Mouse (Mus musculus) MEL (cell line): ENCODE results near the gene Gm10762. TPM values are rescaled to one million over a fixed set of nuclear protein-coding genes. Genes with fewer than 3 reads are reported as not detected.

Experiments
- polyA plus RNA-seq, 2 experiments: library from polyadenylated mRNA; stranded (reverse) in 1 of 2; unstranded in 1 of 2; fragments of >175 nt in 1 of 2; fragments of >200 nt in 1 of 2; gene quantifications; 2 replicates each; pipeline versions ENCODE4 v1.2.1 to v1.2.4; 2012; ENCODE audit warnings: low replicate concordance in 2 of 2, low read depth in 1 of 2; ENCODE audit not compliant: insufficient read length in 2 of 2, insufficient read depth in 1 of 2, missing spikeins in 1 of 2
- total RNA-seq: library from RNA; depleted of rRNA; stranded (reverse); fragments of 300-350 nt; gene quantifications from 2 replicates; pipeline ENCODE4 v1.2.3, GENCODE M21; 2012; rRNA removed

The Gm10762 gene
- total and polyA plus RNA-seq, 3 experiments: 2.5 to 3.1 TPM; not detected in 1

Other genes starting within 250 kb of the Gm10762 start
- 3.5 and 3.9 TPM in 2 replicates for gene Tmem87b, start 149.6 kb downstream of the Gm10762 start, total RNA-seq
- gene Tmem87b, start 149.6 kb downstream of the Gm10762 start, polyA plus RNA-seq: 1 to 10 TPM in 1 of 2 experiments, not detected in 1; 4.8 TPM
- not detected in 2 replicates for gene Fbln7, start 104.7 kb downstream of the Gm10762 start, total RNA-seq
- not detected for gene Fbln7, start 104.7 kb downstream of the Gm10762 start, polyA plus RNA-seq
- gene Zc3h8, start 23.6 kb downstream of the Gm10762 start, total RNA-seq: 4.7 and 6.5 TPM in 2 replicates
- gene Zc3h8, start 23.6 kb downstream of the Gm10762 start, polyA plus RNA-seq: 1 to 10 TPM in 1 of 2 experiments, not detected in 1; 5.8 TPM
- gene Zc3h6, start 323 bp downstream of the Gm10762 start, total RNA-seq: 0.65 and 0.69 TPM in 2 replicates
- 1 to 10 TPM in 1 of 2 experiments, not detected in 1; 1.4 TPM for gene Zc3h6, start 323 bp downstream of the Gm10762 start, polyA plus RNA-seq
- not detected in 2 replicates for gene Vinac1, start 80.4 kb upstream of the Gm10762 start, total RNA-seq
- under 1 TPM in 1 of 2 experiments, not detected in 1; 0.03 TPM for gene Vinac1, start 80.4 kb upstream of the Gm10762 start, polyA plus RNA-seq
- gene Ttl, start 98.2 kb upstream of the Gm10762 start, total RNA-seq: 5.6 and 5.7 TPM in 2 replicates
- gene Ttl, start 98.2 kb upstream of the Gm10762 start, polyA plus RNA-seq: 1 to 10 TPM in 1 of 2 experiments, not detected in 1; 9.3 TPM
- 71.9 and 90.1 TPM in 2 replicates for gene Polr1b, start 133.3 kb upstream of the Gm10762 start, total RNA-seq
- 10 to 100 TPM in 1 of 2 experiments, not detected in 1; 92.8 TPM for gene Polr1b, start 133.3 kb upstream of the Gm10762 start, polyA plus RNA-seq
- gene Chchd5, start 162.0 kb upstream of the Gm10762 start, total RNA-seq: 15.9 and 17.1 TPM in 2 replicates
- 10 to 100 TPM in 1 of 2 experiments, not detected in 1; 23.7 TPM for gene Chchd5, start 162.0 kb upstream of the Gm10762 start, polyA plus RNA-seq
- gene Slc20a1, start 231.0 kb upstream of the Gm10762 start, total RNA-seq: 44.9 and 69.4 TPM in 2 replicates
- gene Slc20a1, start 231.0 kb upstream of the Gm10762 start, polyA plus RNA-seq: 10 to 100 TPM in 1 of 2 experiments, not detected in 1; 80.7 TPM